Mouse (Mus musculus): Measurements from ENCODE around the gene Pbld1.

The Pbld1 gene

GRCm38 (mm10) chr10:63059862-63060261 is at the start of gene Pbld1:
Pbld1 (plus strand) TSS chr10:63060162.
- DNase-seq (ENCODE audit: low read depth): no peak

GRCm38 (mm10) chr10:63010268-63010667 is 49.7 kb upstream of the Pbld1 start:
- DNase-seq (ENCODE audit: low read depth): no peak

- no peak for DNase-seq (ENCODE audit: low read depth)
Measured at GRCm38 (mm10) chr10:63011556-63011955, 48.4 kb upstream of the Pbld1 start.

- DNase-seq (ENCODE audit: low read depth): no peak
Measured at GRCm38 (mm10) chr10:63013476-63013875, 46.5 kb upstream of the Pbld1 start.

GRCm38 (mm10) chr10:63014168-63014567 is 45.8 kb upstream of the Pbld1 start:
- DNase-seq (ENCODE audit: low read depth): no peak

GRCm38 (mm10) chr10:63019304-63019703 is 40.7 kb upstream of the Pbld1 start:
- DNase-seq (ENCODE audit: low read depth): no peak

- DNase-seq (ENCODE audit: low read depth): no peak
Measured at GRCm38 (mm10) chr10:63021702-63022101, 38.3 kb upstream of the Pbld1 start.

GRCm38 (mm10) chr10:63022541-63023120 is 37.3 kb upstream of the Pbld1 start:
- peak; percentile 54 for DNase-seq (ENCODE audit: low read depth)

GRCm38 (mm10) chr10:63023121-63023748 is 36.7 kb upstream of the Pbld1 start:
- peak; percentile 72 for DNase-seq (ENCODE audit: low read depth)

GRCm38 (mm10) chr10:63023749-63024579 is 36.0 kb upstream of the Pbld1 start, which contains the start of the genes Hnrnph3 and Pbld2:
Hnrnph3 (minus strand) TSS chr10:63024217.
Pbld2 (plus strand) TSS chr10:63024315.
- peak; percentile 98 for DNase-seq (ENCODE audit: low read depth)

GRCm38 (mm10) chr10:63024580-63024910 is 35.4 kb upstream of the Pbld1 start:
- DNase-seq (ENCODE audit: low read depth): no peak

GRCm38 (mm10) chr10:63025016-63025415 is 34.9 kb upstream of the Pbld1 start:
- peak; percentile 33 for DNase-seq (ENCODE audit: low read depth)

GRCm38 (mm10) chr10:63025491-63026011 is 34.4 kb upstream of the Pbld1 start:
- peak; percentile 59 for DNase-seq (ENCODE audit: low read depth)

- no peak for DNase-seq (ENCODE audit: low read depth)
Measured at GRCm38 (mm10) chr10:63026156-63026794, 33.7 kb upstream of the Pbld1 start.

- DNase-seq (ENCODE audit: low read depth): no peak
Measured at GRCm38 (mm10) chr10:63026795-63027160, 33.2 kb upstream of the Pbld1 start.

GRCm38 (mm10) chr10:63027376-63028161 is 32.4 kb upstream of the Pbld1 start:
- DNase-seq (ENCODE audit: low read depth): no peak

- DNase-seq (ENCODE audit: low read depth): no peak
Measured at GRCm38 (mm10) chr10:63028396-63028795, 31.6 kb upstream of the Pbld1 start.

- DNase-seq (ENCODE audit: low read depth): no peak
Measured at GRCm38 (mm10) chr10:63032267-63032666, 27.7 kb upstream of the Pbld1 start.

- no peak for DNase-seq (ENCODE audit: low read depth)
Measured at GRCm38 (mm10) chr10:63032956-63033355, 27.0 kb upstream of the Pbld1 start.

GRCm38 (mm10) chr10:63038571-63039320 is 21.2 kb upstream of the Pbld1 start:
- DNase-seq (ENCODE audit: low read depth): no peak

Data from induced T-regulatory cell, adult 2 months (primary cell).